Mouse (Mus musculus) liver, postnatal 0 days (tissue): ENCODE results near the gene Adam19. TPM values are rescaled to one million over a fixed set of nuclear protein-coding genes. Genes with fewer than 3 reads are reported as not detected.

ENCODE experiments used
- ATAC-seq: fragments of 200-750 bp; cut with Nextera tagmentation; 2 replicates; pipeline ENCODE4 v1.8.0; 2017; ENCODE audit warnings: mild to moderate bottlenecking, moderate library complexity
- DNase-seq: peaks from one replicate; pipeline ENCODE4 v3.0.0-alpha.2; 2016
- H3K27ac ChIP-seq: fragments of 300-500 bp; sonication (generic); 2 replicates; pipeline ENCODE4 v1.5.1; 2014; ENCODE audit warnings: antibody characterized with exemption, moderate library complexity, mild to moderate bottlenecking, low read depth
- H3K27me3 ChIP-seq: fragments of 300-500 bp; sonication (generic); 2 replicates; pipeline ENCODE4 v1.6.1; 2014; ENCODE audit warnings: low read length, control low read depth, mixed read lengths; ENCODE audit not compliant: insufficient read depth
- H3K36me3 ChIP-seq: fragments of 300-500 bp; sonication (generic); replicated peaks from 2 replicates; pipeline ENCODE4 v1.6.1; 2014; ENCODE audit warnings: mild to moderate bottlenecking, control low read depth, low read length, moderate library complexity, mixed read lengths; ENCODE audit not compliant: insufficient read depth
- H3K4me1 ChIP-seq: fragments of 300-500 bp; sonication (generic); 2 replicates; pipeline ENCODE4 v1.6.1; 2014; ENCODE audit warnings: antibody characterized with exemption, mild to moderate bottlenecking, control low read depth; ENCODE audit not compliant: insufficient read depth
- H3K4me2 ChIP-seq: fragments of 300-500 bp; sonication (generic); 2 replicates; pipeline ENCODE4 v1.6.1; 2014; ENCODE audit warnings: low read depth, mild to moderate bottlenecking, low read length, moderate library complexity, mixed read lengths
- H3K4me3 ChIP-seq: fragments of 300-500 bp; sonication (generic); 2 replicates; pipeline ENCODE4 v1.5.1; 2014; ENCODE audit warnings: low read depth, low read length
- H3K9ac ChIP-seq: fragments of 300-500 bp; sonication (generic); replicated peaks from 2 replicates; pipeline ENCODE4 v1.6.1; 2014; ENCODE audit warnings: mild to moderate bottlenecking, moderate library complexity
- H3K9me3 ChIP-seq: fragments of 300-500 bp; sonication (generic); 2 replicates; pipeline ENCODE4 v1.6.1; 2016; ENCODE audit warnings: mild to moderate bottlenecking, control low read depth, low read length, mixed read lengths
- CTCF ChIP-seq: sonication (generic); IDR thresholded peaks from 2 replicates; pipeline ENCODE4 v1.5.1; 2016; ENCODE audit warnings: antibody characterized with exemption, low read depth
- EP300 ChIP-seq: IDR thresholded peaks from 2 replicates; pipeline ENCODE4 v1.6.1; 2016; ENCODE audit warnings: antibody characterized with exemption, low read depth, mild to moderate bottlenecking
- WGBS: fragments of 180-500 bp; shearing (Covaris S2); extraction: QIAGEN DNeasy Blood & Tissue Kit; methylation state at CpG from one replicate; pipeline ENCODE4 v1.1.7; 2014; ENCODE audit not compliant: insufficient replicate concordance; 5-methylcytosine and 5-hydroxymethylcytosine counted together
- polyA plus RNA-seq: library from polyadenylated mRNA; unstranded; fragments of >200 nt; fragmentation: Nextera tagmentation; extraction: Ambion mirVana; gene quantifications from 2 replicates; pipeline ENCODE4 v1.2.1, GENCODE M21; 2015

Gene Adam19
- polyA plus RNA-seq, 1 experiment from 2014 or later: 1.0 TPM

- no peaks in the 10 kb centered on the region for H3K9me3 ChIP-seq
- ATAC-seq: no peak
- TF ChIP-seq EP300 (no peak), CTCF (no peak)
- H3K9ac ChIP-seq: no peak overlapping the region
- WGBS: 68% methylated on average over 15 of the region's 15 CpGs
- H3K4me2 ChIP-seq: no peak overlapping the region
- H3K27me3 ChIP-seq: no peaks in the 10 kb centered on the region
- 0 out of 2 replicates have a peak overlapping the region, but pooled peaks have one; percentile 3 for H3K27ac ChIP-seq
- H3K36me3 ChIP-seq: no peaks in the 10 kb centered on the region
- no peak for DNase-seq
- no peaks in the 10 kb centered on the region; the same call in 1 of the 2 replicates for H3K4me1 ChIP-seq
- no peak overlapping the region for H3K4me3 ChIP-seq
Measured at GRCm38 (mm10) chr11:46038901-46039300, 16.9 kb upstream of the Adam19 start.

- WGBS: 50% methylated on average over 11 of the region's 11 CpGs
- ATAC-seq (peak; percentile 27; the same call in 1 of the 2 replicates), DNase-seq (peak; percentile 42)
- Histone ChIP-seq H3K27me3 (no peaks in the 10 kb centered on the region), H3K4me3 (no peak overlapping the region), H3K9ac (no peak overlapping the region), H3K4me1 (no peaks in the 10 kb centered on the region; the same call in 1 of the 2 replicates), H3K36me3 (no peaks in the 10 kb centered on the region), H3K9me3 (no peaks in the 10 kb centered on the region), H3K4me2 (no peak overlapping the region), H3K27ac (0 out of 2 replicates have a peak overlapping the region, but pooled peaks have one; percentile 3)
- TF ChIP-seq CTCF: no peak
- no peak for TF ChIP-seq EP300
Measured at GRCm38 (mm10) chr11:46039335-46039734, 16.5 kb upstream of the Adam19 start.

DNA sequence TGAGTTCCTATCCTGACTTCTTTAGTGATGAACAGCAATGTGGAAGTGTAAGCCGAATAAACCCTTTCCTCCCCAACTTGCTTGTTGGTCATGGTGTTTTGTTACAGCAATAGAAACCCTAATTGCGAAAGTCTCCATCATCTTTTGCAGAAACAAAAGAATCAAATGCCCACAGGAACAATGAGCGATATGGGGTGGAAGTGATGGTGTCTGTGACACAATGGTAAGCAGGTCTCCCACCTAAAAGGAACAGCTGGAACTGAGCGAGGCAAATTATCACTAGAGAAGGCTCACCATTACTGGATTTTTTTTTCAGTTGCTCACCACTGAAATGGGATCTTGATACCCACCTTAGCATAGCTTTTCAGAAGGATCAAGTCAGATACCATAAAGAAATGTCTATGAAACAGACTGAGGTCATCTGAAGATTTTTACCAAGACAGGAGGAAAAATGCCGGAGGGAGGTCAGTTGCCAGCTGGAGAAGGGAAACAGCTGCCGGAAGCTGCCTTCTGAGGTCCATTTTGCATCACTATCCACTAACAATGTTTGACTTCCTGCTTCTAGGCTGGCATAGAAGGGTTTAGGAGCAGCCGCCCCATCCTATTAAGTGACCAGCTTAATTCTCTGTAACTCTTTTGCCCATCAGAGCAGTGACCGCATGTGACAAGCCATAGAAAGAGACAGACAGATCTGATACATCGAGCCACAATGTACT is 14.8 kb upstream of the Adam19 start:
- WGBS: 72% methylated on average over 9 of the region's 9 CpGs
- no peak for ATAC-seq
- Histone ChIP-seq H3K27ac (no peak overlapping the region), H3K9me3 (peaks cover 3% of the 10 kb centered on the region; the same call in 1 of the 2 replicates), H3K4me1 (no peaks in the 10 kb centered on the region; the same call in 1 of the 2 replicates), H3K4me3 (no peak overlapping the region), H3K27me3 (no peaks in the 10 kb centered on the region), H3K4me2 (no peak overlapping the region), H3K9ac (no peak overlapping the region), H3K36me3 (no peaks in the 10 kb centered on the region)
- TF ChIP-seq EP300 (no peak), CTCF (no peak)
- no peak for DNase-seq

- Histone ChIP-seq H3K4me3 (no peak overlapping the region), H3K9ac (no peak overlapping the region), H3K27ac (no peak overlapping the region), H3K9me3 (peaks cover 3% of the 10 kb centered on the region; the same call in 1 of the 2 replicates), H3K27me3 (no peaks in the 10 kb centered on the region), H3K4me1 (no peaks in the 10 kb centered on the region; the same call in 1 of the 2 replicates), H3K36me3 (no peaks in the 10 kb centered on the region), H3K4me2 (no peak overlapping the region)
- DNase-seq (no peak), ATAC-seq (no peak)
- 72% methylated on average over 12 of the region's 12 CpGs for WGBS
- TF ChIP-seq EP300 (no peak), CTCF (no peak)
Measured at GRCm38 (mm10) chr11:46041607-46042267, 14.1 kb upstream of the Adam19 start.

GRCm38 (mm10) chr11:46044781-46045180 is 11.0 kb upstream of the Adam19 start:
- WGBS: 85% methylated on average over 5 of the region's 5 CpGs
- H3K27ac ChIP-seq: no peak overlapping the region
- ATAC-seq: no peak
- no peaks in the 10 kb centered on the region for H3K4me1 ChIP-seq
- no peak for TF ChIP-seq CTCF
- no peak for TF ChIP-seq EP300
- H3K36me3 ChIP-seq: no peaks in the 10 kb centered on the region
- no peak overlapping the region for H3K9ac ChIP-seq
- H3K4me2 ChIP-seq: no peak overlapping the region
- DNase-seq: no peak
- H3K4me3 ChIP-seq: no peak overlapping the region
- H3K9me3 ChIP-seq: peaks cover 3% of the 10 kb centered on the region; the same call in 1 of the 2 replicates
- no peaks in the 10 kb centered on the region for H3K27me3 ChIP-seq

GRCm38 (mm10) chr11:46047264-46047663 is 8.5 kb upstream of the Adam19 start:
- peaks cover 3% of the 10 kb centered on the region; the same call in 1 of the 2 replicates for H3K9me3 ChIP-seq
- TF ChIP-seq EP300 (no peak), CTCF (no peak)
- WGBS: 84% methylated on average over 3 of the region's 3 CpGs
- no peaks in the 10 kb centered on the region for H3K36me3 ChIP-seq
- DNase-seq: no peak
- H3K4me2 ChIP-seq: no peak overlapping the region
- H3K4me3 ChIP-seq: no peak overlapping the region
- H3K27me3 ChIP-seq: no peaks in the 10 kb centered on the region
- H3K9ac ChIP-seq: no peak overlapping the region
- no peak for ATAC-seq
- H3K4me1 ChIP-seq: no peaks in the 10 kb centered on the region
- H3K27ac ChIP-seq: no peak overlapping the region
